Mouse (Mus musculus): Measurements from ENCODE around the gene Rreb1. TPM values are rescaled to one million over a fixed set of nuclear protein-coding genes. Genes with fewer than 3 reads are reported as not detected.

Rreb1 gene
- total RNA-seq, 2 experiments from 2014 or later: 46.7 to 61.8 TPM

- peak in 1 of 2 experiments; percentile 26 for DNase-seq
- intact Hi-C loops (cut with DNase I): no loop called here
Observed at GRCm38 (mm10) chr13:37964128-37965087, 186.2 kb downstream of the Rreb1 start.

- intact Hi-C loops (cut with DNase I): no loop called here
Observed at GRCm38 (mm10) chr13:37965126-37965914, 187.1 kb downstream of the Rreb1 start.

GRCm38 (mm10) chr13:37966256-37967051 lies 188.3 kb downstream of the Rreb1 start:
- intact Hi-C loops (cut with DNase I): no loop called here
- no peak for DNase-seq

More at GRCm38 (mm10) chr13:37965126-37965914, 187.1 kb downstream of the Rreb1 start:
- DNase-seq: no peak

- DNase-seq: peak; percentile 58 to 73
- intact Hi-C loops (cut with DNase I): no loop called here
Observed at GRCm38 (mm10) chr13:37967052-37967437, 188.8 kb downstream of the Rreb1 start.

- intact Hi-C loops (cut with DNase I): no loop called here
Observed at GRCm38 (mm10) chr13:37967565-37967964, 189.4 kb downstream of the Rreb1 start.

GRCm38 (mm10) chr13:37969337-37969736 lies 191.1 kb downstream of the Rreb1 start:
- peak; percentile 89 to 95 for DNase-seq
- intact Hi-C loops (cut with DNase I): no loop called here

More at GRCm38 (mm10) chr13:37967565-37967964, 189.4 kb downstream of the Rreb1 start:
- DNase-seq: no peak

GRCm38 (mm10) chr13:37969988-37970387 lies 191.8 kb downstream of the Rreb1 start:
- no peak for DNase-seq
- intact Hi-C loops (cut with DNase I): no loop called here

- peak in 1 of 2 experiments; percentile 31 for DNase-seq
- intact Hi-C loops (cut with DNase I): no loop called here
Observed at GRCm38 (mm10) chr13:37970887-37971530, 192.8 kb downstream of the Rreb1 start.

- intact Hi-C loops (cut with DNase I): no loop called here
- DNase-seq: no peak
Observed at GRCm38 (mm10) chr13:37974036-37974435, 195.8 kb downstream of the Rreb1 start.

- intact Hi-C loops (cut with DNase I): no loop called here
- DNase-seq: no peak
Observed at GRCm38 (mm10) chr13:37974731-37975130, 196.5 kb downstream of the Rreb1 start.

- no peak for DNase-seq
- intact Hi-C loops (cut with DNase I): no loop called here
Observed at GRCm38 (mm10) chr13:37979506-37979905, 201.3 kb downstream of the Rreb1 start.

- intact Hi-C loops (cut with DNase I): loop anchor here (10.0 kb wide), 1 partner anchor 224 kb away; the partner anchor contains the start of gene Snrnp48
Observed at GRCm38 (mm10) chr13:37980346-37980745, 202.1 kb downstream of the Rreb1 start.

GRCm38 (mm10) chr13:37981063-37981462 lies 202.9 kb downstream of the Rreb1 start:
- no peak for DNase-seq
- intact Hi-C loops (cut with DNase I): loop anchor here (10.0 kb wide), 1 partner anchor 224 kb away; the partner anchor contains the start of gene Snrnp48

More at GRCm38 (mm10) chr13:37980346-37980745, 202.1 kb downstream of the Rreb1 start:
- no peak for DNase-seq

- intact Hi-C loops (cut with DNase I): loop anchor here (10.0 kb wide), 1 partner anchor 219 kb away; the partner anchor contains the start of gene Snrnp48
- DNase-seq: no peak
Observed at GRCm38 (mm10) chr13:37986166-37986565, 208.0 kb downstream of the Rreb1 start.

GRCm38 (mm10) chr13:37989701-37990100 lies 211.5 kb downstream of the Rreb1 start:
- no peak for DNase-seq
- intact Hi-C loops (cut with DNase I): loop anchor here (10.0 kb wide), 1 partner anchor 215 kb away; the partner anchor contains the start of gene Snrnp48

- intact Hi-C loops (cut with DNase I): loop anchor here (1.0 kb wide), 1 partner anchor 43 kb away; the partner anchor contains the start of gene Riok1
- peak; percentile 10 to 21 for DNase-seq
Observed at GRCm38 (mm10) chr13:37992638-37993371, 214.6 kb downstream of the Rreb1 start.

GRCm38 (mm10) chr13:37993376-37993703 lies 215.1 kb downstream of the Rreb1 start:
- intact Hi-C loops (cut with DNase I): loop anchor here (1.0 kb wide), 1 partner anchor 43 kb away; the partner anchor contains the start of gene Riok1
- no peak for DNase-seq

GRCm38 (mm10) chr13:37993704-37994404 lies 215.7 kb downstream of the Rreb1 start, which contains the start of gene Ssr1:
Ssr1 (minus strand) TSS chr13:37994217.
- DNase-seq: peak; percentile 97
- intact Hi-C loops (cut with DNase I): loop anchor here (1.0 kb wide), 1 partner anchor 42 kb away; the partner anchor contains the start of gene Riok1
